Mouse (Mus musculus): ENCODE measurements at regions not wholly inside any gene's neighbourhood (a gene's known extent, or its start where the extent isn't known, plus 50 kb on each side); places are given as distances from the start of the nearest gene placed in this dataset.

- H3K4me1 ChIP-seq = no peaks in the 10 kb centered on the region
- no peaks in the 10 kb centered on the region for H3K27me3 ChIP-seq (ENCODE audit: poor library complexity, severe bottlenecking)
- DNase-seq (ENCODE audit: extremely low spot score, low spot score) = no peak
- no peaks in the 10 kb centered on the region for H3K9me3 ChIP-seq
- 73% methylated on average over 7 of the region's 7 CpGs for WGBS
- no peak overlapping the region for H3K27ac ChIP-seq
- no peaks in the 10 kb centered on the region for H3K36me3 ChIP-seq (replicated peaks)
- H3K4me3 ChIP-seq = no peak overlapping the region
These were observed 578.3 kb upstream of the Ccdc54 start for GRCm38 (mm10) chr16:51169294-51169693.

GRCm38 (mm10) chr16:51160768-51161167, 569.8 kb upstream of the Ccdc54 start:
- no peak overlapping the region for H3K4me3 ChIP-seq
- no peaks in the 10 kb centered on the region for H3K27me3 ChIP-seq (ENCODE audit: poor library complexity, severe bottlenecking)
- H3K36me3 ChIP-seq (replicated peaks) = no peaks in the 10 kb centered on the region
- DNase-seq (ENCODE audit: extremely low spot score, low spot score) = no peak
- no peaks in the 10 kb centered on the region for H3K4me1 ChIP-seq
- WGBS = 87% methylated on average over 5 of the region's 5 CpGs
- H3K9me3 ChIP-seq = no peaks in the 10 kb centered on the region
- H3K27ac ChIP-seq = no peak overlapping the region

GRCm38 (mm10) chr16:51138575-51138974, 547.6 kb upstream of the Ccdc54 start:
- no peaks in the 10 kb centered on the region for H3K4me1 ChIP-seq
- H3K27me3 ChIP-seq (ENCODE audit: poor library complexity, severe bottlenecking) = no peaks in the 10 kb centered on the region
- H3K36me3 ChIP-seq (replicated peaks) = no peaks in the 10 kb centered on the region
- H3K4me3 ChIP-seq = no peak overlapping the region
- 93% methylated on average over 7 of the region's 7 CpGs for WGBS
- no peak for DNase-seq (ENCODE audit: extremely low spot score, low spot score)
- H3K9me3 ChIP-seq = no peaks in the 10 kb centered on the region
- no peak overlapping the region for H3K27ac ChIP-seq

GRCm38 (mm10) chr16:51119835-51120234, 528.9 kb upstream of the Ccdc54 start:
- 91% methylated on average over 1 of the region's 1 CpGs for WGBS
- no peaks in the 10 kb centered on the region for H3K27me3 ChIP-seq (ENCODE audit: poor library complexity, severe bottlenecking)
- no peaks in the 10 kb centered on the region for H3K9me3 ChIP-seq

GRCm38 (mm10) chr16:51118365-51118764, 527.4 kb upstream of the Ccdc54 start:
- Histone ChIP-seq H3K4me3 (no peak overlapping the region), H3K27me3 (ENCODE audit: poor library complexity, severe bottlenecking) (no peaks in the 10 kb centered on the region), H3K27ac (no peak overlapping the region), H3K4me1 (peaks cover 10% of the 10 kb centered on the region), H3K36me3 (replicated peaks) (no peaks in the 10 kb centered on the region), H3K9me3 (no peaks in the 10 kb centered on the region)
- 49% methylated on average over 3 of the region's 3 CpGs for WGBS
- no peak for DNase-seq (ENCODE audit: extremely low spot score, low spot score)

More at GRCm38 (mm10) chr16:51119835-51120234, 528.9 kb upstream of the Ccdc54 start:
- Histone ChIP-seq H3K36me3 (replicated peaks) (no peaks in the 10 kb centered on the region), H3K4me3 (no peak overlapping the region), H3K27ac (no peak overlapping the region), H3K4me1 (peaks cover 10% of the 10 kb centered on the region)
- no peak for DNase-seq (ENCODE audit: extremely low spot score, low spot score)

- 21% methylated on average over 5 of the region's 5 CpGs for WGBS
- DNase-seq (ENCODE audit: extremely low spot score, low spot score) = no peak
- Histone ChIP-seq H3K27ac (0 out of 2 replicates have a peak overlapping the region, but pooled peaks have one; percentile 35), H3K4me3 (no peak overlapping the region), H3K4me1 (peaks cover 10% of the 10 kb centered on the region), H3K27me3 (ENCODE audit: poor library complexity, severe bottlenecking) (no peaks in the 10 kb centered on the region), H3K36me3 (replicated peaks) (no peaks in the 10 kb centered on the region), H3K9me3 (no peaks in the 10 kb centered on the region)
These were observed 526.9 kb upstream of the Ccdc54 start for GRCm38 (mm10) chr16:51117836-51118235.

GRCm38 (mm10) chr16:51109864-51110263, 518.9 kb upstream of the Ccdc54 start:
- no peaks in the 10 kb centered on the region for H3K4me1 ChIP-seq
- no peak for DNase-seq (ENCODE audit: extremely low spot score, low spot score)
- H3K9me3 ChIP-seq = no peaks in the 10 kb centered on the region
- H3K27ac ChIP-seq = no peak overlapping the region
- no peak overlapping the region for H3K4me3 ChIP-seq
- H3K36me3 ChIP-seq (replicated peaks) = no peaks in the 10 kb centered on the region
- no peaks in the 10 kb centered on the region for H3K27me3 ChIP-seq (ENCODE audit: poor library complexity, severe bottlenecking)

GRCm38 (mm10) chr16:51107421-51107820, 516.5 kb upstream of the Ccdc54 start:
- Histone ChIP-seq H3K27me3 (ENCODE audit: poor library complexity, severe bottlenecking) (no peaks in the 10 kb centered on the region), H3K4me3 (no peak overlapping the region), H3K4me1 (no peaks in the 10 kb centered on the region), H3K36me3 (replicated peaks) (no peaks in the 10 kb centered on the region), H3K9me3 (no peaks in the 10 kb centered on the region), H3K27ac (no peak overlapping the region)
- no peak for DNase-seq (ENCODE audit: extremely low spot score, low spot score)
- 92% methylated on average over 4 of the region's 4 CpGs for WGBS

- 87% methylated on average over 7 of the region's 7 CpGs for WGBS
- no peaks in the 10 kb centered on the region for H3K9me3 ChIP-seq
- H3K36me3 ChIP-seq (replicated peaks) = no peaks in the 10 kb centered on the region
- no peaks in the 10 kb centered on the region for H3K4me1 ChIP-seq
- H3K27me3 ChIP-seq (ENCODE audit: poor library complexity, severe bottlenecking) = no peaks in the 10 kb centered on the region
- no peak overlapping the region for H3K4me3 ChIP-seq
- DNase-seq (ENCODE audit: extremely low spot score, low spot score) = no peak
- H3K27ac ChIP-seq = no peak overlapping the region
These were observed 495.6 kb upstream of the Ccdc54 start for GRCm38 (mm10) chr16:51086556-51086955.

- Histone ChIP-seq H3K27me3 (ENCODE audit: poor library complexity, severe bottlenecking) (no peaks in the 10 kb centered on the region), H3K9me3 (no peaks in the 10 kb centered on the region), H3K4me3 (no peak overlapping the region), H3K36me3 (replicated peaks) (no peaks in the 10 kb centered on the region), H3K4me1 (no peaks in the 10 kb centered on the region), H3K27ac (no peak overlapping the region)
- no peak for DNase-seq (ENCODE audit: extremely low spot score, low spot score)
- 82% methylated on average over 4 of the region's 4 CpGs for WGBS
These were observed 489.2 kb upstream of the Ccdc54 start for GRCm38 (mm10) chr16:51080146-51080545.

- Histone ChIP-seq H3K27me3 (ENCODE audit: poor library complexity, severe bottlenecking) (no peaks in the 10 kb centered on the region), H3K9me3 (no peaks in the 10 kb centered on the region), H3K4me1 (no peaks in the 10 kb centered on the region), H3K4me3 (no peak overlapping the region), H3K27ac (no peak overlapping the region), H3K36me3 (replicated peaks) (no peaks in the 10 kb centered on the region)
- 86% methylated on average over 2 of the region's 2 CpGs for WGBS
- no peak for DNase-seq (ENCODE audit: extremely low spot score, low spot score)
These were observed 457.7 kb upstream of the Ccdc54 start for GRCm38 (mm10) chr16:51048650-51049049.

- DNase-seq (ENCODE audit: extremely low spot score, low spot score) = no peak
- Histone ChIP-seq H3K9me3 (no peaks in the 10 kb centered on the region), H3K27me3 (ENCODE audit: poor library complexity, severe bottlenecking) (no peaks in the 10 kb centered on the region), H3K36me3 (replicated peaks) (no peaks in the 10 kb centered on the region), H3K4me1 (no peaks in the 10 kb centered on the region), H3K27ac (no peak overlapping the region), H3K4me3 (no peak overlapping the region)
- WGBS = 89% methylated on average over 4 of the region's 4 CpGs
These were observed 457.2 kb upstream of the Ccdc54 start for GRCm38 (mm10) chr16:51048169-51048568.

- Histone ChIP-seq H3K27me3 (ENCODE audit: poor library complexity, severe bottlenecking) (no peaks in the 10 kb centered on the region), H3K9me3 (no peaks in the 10 kb centered on the region), H3K27ac (no peak overlapping the region), H3K4me1 (no peaks in the 10 kb centered on the region), H3K4me3 (no peak overlapping the region), H3K36me3 (replicated peaks) (no peaks in the 10 kb centered on the region)
- WGBS = 94% methylated on average over 4 of the region's 4 CpGs
- DNase-seq (ENCODE audit: extremely low spot score, low spot score) = no peak
These were observed 450.4 kb upstream of the Ccdc54 start for GRCm38 (mm10) chr16:51041311-51041710.

GRCm38 (mm10) chr16:51002876-51003275, 411.9 kb upstream of the Ccdc54 start:
- no peaks in the 10 kb centered on the region for H3K27me3 ChIP-seq (ENCODE audit: poor library complexity, severe bottlenecking)
- H3K36me3 ChIP-seq (replicated peaks) = no peaks in the 10 kb centered on the region
- H3K4me3 ChIP-seq = no peak overlapping the region
- no peak overlapping the region for H3K27ac ChIP-seq
- H3K9me3 ChIP-seq = no peaks in the 10 kb centered on the region
- DNase-seq (ENCODE audit: extremely low spot score, low spot score) = no peak
- H3K4me1 ChIP-seq = peaks cover 11% of the 10 kb centered on the region
